Mouse (Mus musculus) neutrophil, adult 65 days (primary cell): ENCODE measurements around the gene Gm17651. TPM values are rescaled to one million over a fixed set of nuclear protein-coding genes. Genes with fewer than 3 reads are reported as not detected.

Source experiments
- total RNA-seq: library from RNA; stranded (reverse); gene quantifications from 2 replicates; pipeline ENCODE4 v1.2.4, GENCODE M21; 2023

Gm17651 gene
- total RNA-seq, result not detected in 2 replicates

DNA sequence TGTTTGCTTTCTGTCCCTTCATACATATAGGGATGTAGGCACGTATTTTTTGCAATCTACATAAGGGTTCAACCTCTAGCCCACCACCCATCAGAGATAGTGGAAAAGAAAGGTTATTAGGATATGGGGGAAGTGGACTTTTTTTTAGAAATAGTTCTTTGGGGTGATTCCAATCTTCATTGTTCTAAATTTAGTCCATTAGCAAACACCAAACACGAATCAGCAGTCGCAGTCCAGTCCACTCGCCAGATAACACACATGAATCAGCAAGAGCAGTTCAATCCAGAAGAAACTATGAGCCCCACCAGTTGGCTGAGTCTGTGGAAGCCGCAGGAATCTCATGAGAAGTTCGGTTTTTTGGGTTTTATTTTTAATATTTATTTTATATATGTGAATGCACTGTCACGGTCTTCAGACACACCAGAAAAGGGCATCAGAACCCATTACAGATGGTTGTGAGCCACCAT lies at the start of gene Gm17651:
TSS of gene Gm17651 (minus strand) at position 51 of the 467 bp plus-strand sequence.

DNA sequence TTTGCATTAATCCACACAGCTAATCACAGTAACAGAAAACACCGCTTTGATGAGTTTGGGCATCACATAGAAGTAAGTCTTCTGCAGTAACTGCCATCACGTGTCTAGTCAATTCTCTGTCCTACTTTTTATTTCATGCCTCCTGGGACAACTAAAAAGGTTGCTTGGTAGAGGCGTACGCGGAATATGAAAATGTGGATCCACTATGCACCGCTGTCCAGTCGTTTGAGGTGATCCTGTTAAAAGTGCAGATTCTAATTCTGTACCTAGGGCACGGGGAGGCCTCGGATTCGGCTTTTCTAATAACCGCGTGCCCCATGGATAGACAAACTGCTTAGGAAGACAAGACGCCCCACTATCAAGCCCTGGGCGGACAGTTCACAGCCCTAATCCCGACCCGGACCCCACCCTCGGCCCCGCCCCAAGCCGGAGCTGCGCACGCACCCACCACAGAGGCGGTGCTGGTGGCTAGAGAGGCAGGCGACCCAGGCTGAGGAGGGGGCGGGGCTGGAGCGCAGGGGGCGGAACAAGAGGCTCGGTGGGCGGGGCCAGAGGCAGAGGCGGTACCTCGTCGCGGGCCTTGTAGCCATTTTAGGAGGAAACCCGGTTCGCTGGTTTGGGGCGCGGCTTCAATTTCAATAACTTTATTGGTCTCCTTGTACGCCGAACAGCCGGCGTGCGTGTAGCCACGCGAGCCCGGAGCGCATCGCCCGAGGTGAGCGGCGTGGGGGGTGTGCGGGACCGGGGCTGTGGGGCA lies 16.7 kb downstream of the Gm17651 start, which contains the start of gene Prkab2:
TSS of gene Prkab2 (plus strand) at position 539 of the 757 bp plus-strand sequence.

DNA sequence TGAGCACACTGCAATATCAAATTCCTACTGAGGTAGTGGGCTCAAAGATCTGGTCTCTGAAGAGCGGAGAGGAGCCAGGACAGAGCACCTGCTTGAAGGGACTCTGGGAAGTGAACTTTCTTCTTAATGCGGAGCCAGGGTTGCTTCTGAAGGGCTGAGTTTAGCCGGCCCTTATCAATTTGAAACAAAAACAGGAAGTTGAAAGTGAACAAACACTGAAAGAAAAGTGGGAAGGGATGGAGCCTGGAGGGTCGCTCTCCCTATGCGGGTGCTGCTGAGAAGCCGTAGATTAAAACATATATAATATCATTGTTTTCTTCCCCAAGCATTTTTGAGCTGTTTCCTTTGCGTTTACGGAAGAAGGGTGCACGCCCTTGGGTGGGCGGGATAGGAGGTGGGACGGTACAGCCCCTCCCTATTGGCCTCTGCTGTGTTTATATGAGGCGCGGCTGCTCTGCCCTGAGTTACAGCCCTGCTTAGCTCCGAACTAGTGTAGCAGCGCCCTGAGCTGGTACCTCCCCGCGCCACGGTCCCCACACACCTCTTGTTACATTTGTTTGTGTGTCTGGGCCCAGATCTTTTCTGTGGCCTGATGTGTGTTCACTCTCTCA lies 46.0 kb downstream of the Gm17651 start, which contains the start of gene Fmo5:
TSS of gene Fmo5 (plus strand) at position 414 of the 611 bp plus-strand sequence.

Other genes starting within 250 kb of the Gm17651 start
- gene Chd1l, start 64.5 kb downstream of the Gm17651 start, total RNA-seq, result 9.3 and 10.5 TPM in 2 replicates
- gene Fmo5, start 45.9 kb downstream of the Gm17651 start, total RNA-seq, result 56.8 and 65.2 TPM in 2 replicates
- gene Prkab2, start 16.5 kb downstream of the Gm17651 start, total RNA-seq, result 5.8 and 8.3 TPM in 2 replicates
- 4.7 and 6.4 TPM in 2 replicates for gene Pde4dip, start 214.0 kb upstream of the Gm17651 start, total RNA-seq
- gene Sec22b, start 226.5 kb upstream of the Gm17651 start, total RNA-seq, result 65.4 and 85.4 TPM in 2 replicates